Mouse (Mus musculus) neutrophil, adult 5-6 weeks (primary cell): ENCODE data around the gene 1700020D05Rik. TPM values are rescaled to one million over a fixed set of nuclear protein-coding genes. Genes with fewer than 3 reads are reported as not detected.

Source experiments
- ATAC-seq: fragments of 151-379, 151-347 bp; 2 replicates; pipeline ENCODE4 v1.8.0; 2017; ENCODE audit warnings: mild to moderate bottlenecking, moderate TSS enrichment; ENCODE audit not compliant: insufficient number of reproducible peaks, poor library complexity, low FRiP score, severe bottlenecking; ENCODE audit errors: extremely low read depth
- total RNA-seq: library from RNA; stranded (forward); fragments of 200-1000 nt; gene quantifications from 2 replicates; pipeline ENCODE4 v1.2.3, GENCODE M21; 2017

1700020D05Rik gene
- total RNA-seq, 1 experiment from 2014 or later: 5.0 TPM

- no peak for ATAC-seq
Observed at GRCm38 (mm10) chr19:5481398-5481797, 22.2 kb downstream of the 1700020D05Rik start.

GRCm38 (mm10) chr19:5480016-5480415, 23.6 kb downstream of the 1700020D05Rik start:
- ATAC-seq: no peak

- ATAC-seq: no peak
Observed at GRCm38 (mm10) chr19:5477668-5478300, 25.8 kb downstream of the 1700020D05Rik start.

GRCm38 (mm10) chr19:5477004-5477667, 26.5 kb downstream of the 1700020D05Rik start:
- ATAC-seq: no peak

- ATAC-seq: no peak
Observed at GRCm38 (mm10) chr19:5475069-5475714, 28.4 kb downstream of the 1700020D05Rik start.

GRCm38 (mm10) chr19:5474281-5475068, 29.1 kb downstream of the 1700020D05Rik start:
- ATAC-seq: no peak

- no peak for ATAC-seq
Observed at GRCm38 (mm10) chr19:5473720-5474119, 29.9 kb downstream of the 1700020D05Rik start, which contains the start of gene Efemp2. Efemp2 (plus strand) TSS chr19:5473954.

GRCm38 (mm10) chr19:5472857-5473256, 30.7 kb downstream of the 1700020D05Rik start:
- ATAC-seq: no peak

- no peak for ATAC-seq
Observed at GRCm38 (mm10) chr19:5471846-5472245, 31.7 kb downstream of the 1700020D05Rik start.

- no peak for ATAC-seq
Observed at GRCm38 (mm10) chr19:5468374-5468773, 35.2 kb downstream of the 1700020D05Rik start, which contains the start of gene Ctsw. Ctsw (minus strand) TSS chr19:5468507.

- ATAC-seq: no peak
Observed at GRCm38 (mm10) chr19:5466916-5467500, 36.6 kb downstream of the 1700020D05Rik start.

GRCm38 (mm10) chr19:5465037-5465436, 38.5 kb downstream of the 1700020D05Rik start:
- no peak for ATAC-seq

- ATAC-seq: no peak
Observed at GRCm38 (mm10) chr19:5463791-5464562, 39.6 kb downstream of the 1700020D05Rik start.

- no peak for ATAC-seq
Observed at GRCm38 (mm10) chr19:5463212-5463611, 40.4 kb downstream of the 1700020D05Rik start.

GRCm38 (mm10) chr19:5461411-5461810, 42.2 kb downstream of the 1700020D05Rik start:
- ATAC-seq: no peak

GRCm38 (mm10) chr19:5460465-5460911, 43.1 kb downstream of the 1700020D05Rik start, which contains the start of gene Fibp:
Fibp (plus strand) TSS chr19:5460615.
- ATAC-seq: peak; percentile 70

GRCm38 (mm10) chr19:5459896-5460295, 43.7 kb downstream of the 1700020D05Rik start:
- ATAC-seq: no peak

- ATAC-seq: no peak
Observed at GRCm38 (mm10) chr19:5459019-5459418, 44.6 kb downstream of the 1700020D05Rik start.
